Mouse (Mus musculus) frontal cortex, postnatal 10 days (tissue): ENCODE measurements around the gene Ythdf1.

ENCODE experiments used
- DNase-seq, 2 experiments: peaks; one replicate each; pipeline ENCODE4 v3.0.0; 2022; ENCODE audit warnings: low spot score in 2 of 2, mixed read lengths in 1 of 2

Ythdf1 gene

DNA sequence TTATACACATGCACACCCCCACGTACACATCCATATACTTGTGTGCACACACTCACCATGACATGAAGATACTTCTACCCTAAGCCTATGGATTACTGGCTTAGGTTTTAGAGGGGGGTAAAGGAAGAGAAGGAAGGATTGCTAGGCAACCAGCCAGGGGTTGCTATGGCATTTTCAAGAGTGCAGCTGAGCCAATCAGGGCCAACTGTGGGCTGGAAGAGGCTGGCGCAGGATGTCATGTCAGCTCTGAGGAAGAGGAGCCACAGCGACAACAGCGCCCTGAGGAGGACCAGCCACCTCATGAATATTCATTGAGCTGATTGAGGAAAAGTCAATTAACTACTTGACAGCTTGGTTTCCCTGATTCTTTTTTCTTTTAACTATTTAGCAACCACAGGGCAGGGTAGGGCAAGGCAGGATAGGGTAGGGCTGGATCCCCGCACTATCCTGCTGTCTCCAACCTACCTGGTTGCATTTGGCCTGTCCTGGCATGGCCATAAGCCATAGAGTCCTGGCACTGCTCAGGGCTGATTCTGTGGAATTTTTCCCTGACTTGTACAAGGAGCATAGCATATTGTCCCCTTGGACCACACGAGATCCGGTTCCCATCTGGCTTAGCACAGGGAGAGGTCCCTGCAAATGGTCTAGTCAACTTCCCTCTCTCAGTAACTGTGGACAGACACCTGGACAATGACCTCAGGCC is 41.2 kb downstream of the Ythdf1 start:
- peak; percentile 71 to 82 for DNase-seq

DNA sequence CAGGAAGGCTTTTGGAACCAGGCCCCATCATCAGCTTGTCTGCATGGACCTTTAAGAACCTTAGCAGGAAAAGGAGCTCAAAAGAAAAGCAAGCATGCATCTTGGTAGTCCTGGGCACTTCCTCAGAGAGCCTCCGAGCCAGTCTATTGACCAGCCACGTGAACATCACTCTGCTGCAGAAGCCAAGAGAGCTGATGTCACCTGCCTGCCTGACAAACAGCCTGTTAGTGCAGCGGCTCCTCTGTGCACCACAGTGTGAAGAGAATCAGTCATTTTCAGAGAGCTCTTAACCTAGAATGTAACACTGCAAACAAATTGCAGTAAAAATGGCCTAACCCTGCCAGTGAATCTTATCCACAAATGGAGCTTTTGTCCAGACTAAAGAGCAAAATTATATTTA is 50.7 kb downstream of the Ythdf1 start:
- DNase-seq: no peak

GRCm38 (mm10) chr2:180861561-180861960 is 59.2 kb downstream of the Ythdf1 start:
- DNase-seq: peak; percentile 45 to 52

- no peak for DNase-seq
Measured at GRCm38 (mm10) chr2:180857121-180857520, 63.6 kb downstream of the Ythdf1 start.

DNA sequence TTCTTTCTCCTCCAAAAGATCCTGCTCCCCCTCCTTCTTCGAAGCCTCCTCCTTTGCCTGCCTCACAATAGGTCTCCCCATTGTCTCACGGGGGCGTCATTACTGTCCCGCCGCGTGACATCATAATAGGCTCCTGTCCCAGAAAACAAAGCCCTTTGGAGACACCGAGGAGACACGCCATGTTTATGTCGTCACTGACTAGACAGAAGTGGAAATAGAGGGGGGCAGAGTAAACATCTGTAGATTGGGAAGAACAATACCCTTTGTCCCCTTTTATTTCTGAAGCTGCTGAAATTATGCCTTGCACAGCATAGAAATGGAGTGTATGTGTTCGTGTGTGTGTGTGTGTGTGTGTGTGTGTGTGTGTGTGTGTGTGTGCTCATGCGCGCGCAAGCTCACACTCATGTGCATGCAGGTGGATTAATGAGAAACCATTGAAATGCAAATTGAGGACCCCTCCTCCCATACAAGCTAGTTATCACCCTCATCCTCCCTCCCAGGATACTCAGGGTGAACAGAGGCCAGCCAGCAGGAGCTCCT is 65.7 kb downstream of the Ythdf1 start:
- peak; percentile 40 to 52 for DNase-seq
